Mouse (Mus musculus) E14TG2a.4 (cell line): ENCODE results near the gene Ank2.

Experiments used
- H3K27me3 ChIP-seq: 2 replicates; pipeline ENCODE4 v1.6.1; 2014; ENCODE audit warnings: low read length, control low read depth; ENCODE audit not compliant: insufficient read depth
- H3K36me3 ChIP-seq: 2 replicates; pipeline ENCODE4 v1.6.1; 2014; ENCODE audit warnings: low read length, control low read depth; ENCODE audit not compliant: insufficient read depth
- H3K4me1 ChIP-seq: replicated peaks from 2 replicates; pipeline ENCODE4 v1.6.1; 2014; ENCODE audit warnings: low read depth, low read length, control low read depth
- H3K4me3 ChIP-seq: replicated peaks from 2 replicates; pipeline ENCODE4 v1.5.1; 2014; ENCODE audit warnings: mild to moderate bottlenecking, low read length
- H3K9me3 ChIP-seq: 2 replicates; pipeline ENCODE4 v1.6.1; 2014; ENCODE audit warnings: low read length, control low read depth
- CTCF ChIP-seq: conservative IDR thresholded peaks from 2 replicates; pipeline ENCODE4 v1.5.1; 2014; ENCODE audit warnings: low read length
- NANOG ChIP-seq: IDR thresholded peaks from 2 replicates; pipeline ENCODE4 v1.6.1; 2014; ENCODE audit warnings: borderline replicate concordance, low read length, mixed read lengths
- POU5F1 ChIP-seq: IDR thresholded peaks from 2 replicates; pipeline ENCODE4 v1.6.1; 2014; ENCODE audit warnings: low read length, borderline replicate concordance

Ank2 gene

GRCm38 (mm10) chr3:127525188-127525819, 26.2 kb upstream of the Ank2 start:
- H3K4me1 ChIP-seq = peaks cover 6% of the 10 kb centered on the region
- TF ChIP-seq NANOG (no peak), CTCF (no peak), POU5F1 (no peak)
- no peaks in the 10 kb centered on the region for H3K36me3 ChIP-seq
- H3K9me3 ChIP-seq = no peaks in the 10 kb centered on the region
- no peak overlapping the region for H3K4me3 ChIP-seq
- H3K27me3 ChIP-seq = no peaks in the 10 kb centered on the region

GRCm38 (mm10) chr3:127521156-127521555, 22.0 kb upstream of the Ank2 start:
- Histone ChIP-seq H3K4me3 (no peak overlapping the region), H3K9me3 (no peaks in the 10 kb centered on the region), H3K27me3 (no peaks in the 10 kb centered on the region), H3K4me1 (peaks cover 10% of the 10 kb centered on the region; the same call in 1 of the 2 replicates), H3K36me3 (no peaks in the 10 kb centered on the region)
- TF ChIP-seq POU5F1 (no peak), CTCF (no peak), NANOG (no peak)

GRCm38 (mm10) chr3:127520300-127520699, 21.1 kb upstream of the Ank2 start:
- Histone ChIP-seq H3K27me3 (no peaks in the 10 kb centered on the region), H3K4me3 (no peak overlapping the region), H3K4me1 (peaks cover 13% of the 10 kb centered on the region; the same call in 1 of the 2 replicates), H3K36me3 (no peaks in the 10 kb centered on the region), H3K9me3 (no peaks in the 10 kb centered on the region)
- no peak for TF ChIP-seq NANOG
- no peak for TF ChIP-seq CTCF
- TF ChIP-seq POU5F1 = no peak

GRCm38 (mm10) chr3:127515251-127515650, 16.1 kb upstream of the Ank2 start:
- no peaks in the 10 kb centered on the region for H3K9me3 ChIP-seq
- peaks cover 8% of the 10 kb centered on the region; the same call in 1 of the 2 replicates for H3K4me1 ChIP-seq
- H3K4me3 ChIP-seq = no peak overlapping the region
- H3K36me3 ChIP-seq = no peaks in the 10 kb centered on the region
- no peaks in the 10 kb centered on the region for H3K27me3 ChIP-seq
- no peak for TF ChIP-seq CTCF
- no peak for TF ChIP-seq POU5F1
- no peak for TF ChIP-seq NANOG

- H3K27me3 ChIP-seq = no peaks in the 10 kb centered on the region
- no peaks in the 10 kb centered on the region for H3K36me3 ChIP-seq
- TF ChIP-seq CTCF (no peak), POU5F1 (no peak), NANOG (no peak)
- no peaks in the 10 kb centered on the region for H3K9me3 ChIP-seq
- H3K4me1 ChIP-seq = peaks cover 8% of the 10 kb centered on the region; the same call in 1 of the 2 replicates
- no peak overlapping the region for H3K4me3 ChIP-seq
These were observed 14.5 kb upstream of the Ank2 start for GRCm38 (mm10) chr3:127513699-127514098.

GRCm38 (mm10) chr3:127512794-127513335, 13.7 kb upstream of the Ank2 start:
- Histone ChIP-seq H3K4me3 (no peak overlapping the region), H3K4me1 (peaks cover 8% of the 10 kb centered on the region; the same call in 1 of the 2 replicates), H3K36me3 (no peaks in the 10 kb centered on the region), H3K27me3 (no peaks in the 10 kb centered on the region), H3K9me3 (no peaks in the 10 kb centered on the region)
- TF ChIP-seq NANOG (no peak), POU5F1 (no peak), CTCF (no peak)

- no peaks in the 10 kb centered on the region for H3K9me3 ChIP-seq
- H3K4me3 ChIP-seq = no peak overlapping the region
- H3K4me1 ChIP-seq = peaks cover 8% of the 10 kb centered on the region; the same call in 1 of the 2 replicates
- no peaks in the 10 kb centered on the region for H3K36me3 ChIP-seq
- TF ChIP-seq CTCF (no peak), NANOG (no peak), POU5F1 (no peak)
- H3K27me3 ChIP-seq = no peaks in the 10 kb centered on the region
These were observed 12.9 kb upstream of the Ank2 start for GRCm38 (mm10) chr3:127511786-127512746.
